In the genomic region with DNA sequence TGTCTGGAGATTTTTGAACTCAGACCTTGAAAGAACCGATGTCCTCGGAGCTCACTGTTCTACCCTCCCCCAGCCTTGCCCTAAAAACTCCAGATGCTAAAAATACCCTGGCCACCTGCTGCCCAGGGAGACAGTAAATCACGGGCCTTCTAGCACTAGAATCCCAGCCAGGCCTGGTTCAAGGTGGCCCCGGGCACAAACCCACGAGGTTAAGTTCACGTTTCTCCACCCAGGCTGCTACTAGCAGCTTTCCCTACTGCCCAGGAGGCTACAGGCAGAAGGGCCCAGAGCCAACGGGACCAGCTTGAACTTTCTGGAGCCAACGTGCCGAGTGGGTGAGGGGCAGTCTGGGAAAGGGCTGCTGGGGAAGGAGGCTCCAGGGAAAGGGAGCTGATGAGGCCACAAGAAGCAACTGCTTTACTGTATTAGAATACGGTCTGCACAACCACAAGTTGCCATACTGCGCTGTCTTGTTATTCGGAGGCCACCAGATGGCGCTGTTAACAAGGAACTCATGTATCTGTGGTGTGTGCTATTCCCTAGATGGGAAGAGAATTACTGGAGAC, we compare ENCODE assay signal across 8 mouse cellular contexts. TPM values are rescaled to one million over a fixed set of nuclear protein-coding genes. Genes with fewer than 3 reads are reported as not detected.
DNase-seq lines count a peak whose midpoint lies in the region; ATAC-seq lines count a peak whose summit lies in the region.

No protein-coding gene starts in this region.

- H3K9ac ChIP-seq in embryonic facial prominence, embryonic 12.5 days, result no peak overlapping the region
- H3K9ac ChIP-seq in limb, embryonic 12.5 days (replicated peaks), result no peak overlapping the region
- H3K9ac ChIP-seq in midbrain, embryonic 16.5 days (ENCODE audit: low read depth, low read length), result no peak overlapping the region

- peaks cover 10% of the 10 kb centered on the region; the same call in 1 of the 2 replicates for H3K4me1 ChIP-seq in embryonic facial prominence, embryonic 12.5 days
- H3K4me1 ChIP-seq in limb, embryonic 12.5 days (replicated peaks), result peaks cover 11% of the 10 kb centered on the region
- H3K4me1 ChIP-seq in midbrain, embryonic 16.5 days (ENCODE audit: control insufficient read depth, insufficient read depth, low read length), result no peaks in the 10 kb centered on the region; the same call in 1 of the 2 replicates

- no peak overlapping the region for H3K4me2 ChIP-seq in embryonic facial prominence, embryonic 12.5 days (replicated peaks)
- H3K4me2 ChIP-seq in limb, embryonic 12.5 days, result peak overlapping the region; percentile 30
- peak overlapping the region; percentile 29; the same call in 1 of the 2 replicates for H3K4me2 ChIP-seq in midbrain, embryonic 16.5 days (ENCODE audit: low read length)

- 0 out of 2 replicates have a peak, but pooled peaks have one; percentile 11 for ATAC-seq in embryonic facial prominence, embryonic 12.5 days (ENCODE audit: insufficient number of reproducible peaks, insufficient read depth, low FRiP score, low TSS enrichment)
- peak; percentile 57; the same call in 1 of the 2 replicates for ATAC-seq in limb, embryonic 12.5 days (ENCODE audit: insufficient number of reproducible peaks, insufficient read depth, low FRiP score, low TSS enrichment, low read depth)
- peak; percentile 83 for ATAC-seq in midbrain, embryonic 16.5 days

- 21% methylated on average over 13 of the region's 13 CpGs for WGBS in embryonic facial prominence, embryonic 12.5 days
- WGBS in limb, embryonic 12.5 days, result 19% methylated on average over 13 of the region's 13 CpGs
- WGBS in midbrain, embryonic 16.5 days, result 21% methylated on average over 13 of the region's 13 CpGs

- no peak overlapping the region for H3K4me3 ChIP-seq in embryonic facial prominence, embryonic 12.5 days
- H3K4me3 ChIP-seq in limb, embryonic 12.5 days (replicated peaks), result no peak overlapping the region
- no peak overlapping the region for H3K4me3 ChIP-seq in midbrain, embryonic 16.5 days (ENCODE audit: low read depth, low read length)

- peak; percentile 63 for DNase-seq in 3134 (ENCODE audit: extremely low read depth, insufficient read length, low spot score)
- DNase-seq in adrenal gland, postnatal 25 days, result peak; percentile 84
- DNase-seq in heart, adult 8-10 months (ENCODE audit: low spot score), result peak; percentile 76
- DNase-seq in kidney, adult 8-10 months, result peak; percentile 47 to 68
- DNase-seq in spleen, postnatal 14 days (ENCODE audit: low spot score in 2 of 2), result peak; percentile 35 to 64

- no peak overlapping the region for H3K27ac ChIP-seq in embryonic facial prominence, embryonic 12.5 days
- no peak overlapping the region for H3K27ac ChIP-seq in limb, embryonic 12.5 days
- peak overlapping the region; percentile 51 for H3K27ac ChIP-seq in midbrain, embryonic 16.5 days (ENCODE audit: low read length)

- no peaks in the 10 kb centered on the region for H3K36me3 ChIP-seq in embryonic facial prominence, embryonic 12.5 days
- H3K36me3 ChIP-seq in limb, embryonic 12.5 days, result no peaks in the 10 kb centered on the region; the same call in 1 of the 2 replicates
- H3K36me3 ChIP-seq in midbrain, embryonic 16.5 days (ENCODE audit: control insufficient read depth, insufficient read depth, low read length), result no peaks in the 10 kb centered on the region

- no peaks in the 10 kb centered on the region for H3K27me3 ChIP-seq in embryonic facial prominence, embryonic 12.5 days
- H3K27me3 ChIP-seq in limb, embryonic 12.5 days, result no peaks in the 10 kb centered on the region
- H3K27me3 ChIP-seq in midbrain, embryonic 16.5 days (ENCODE audit: control insufficient read depth, insufficient read depth, low read depth, low read length), result no peaks in the 10 kb centered on the region

- no peaks in the 10 kb centered on the region for H3K9me3 ChIP-seq in embryonic facial prominence, embryonic 12.5 days
- no peaks in the 10 kb centered on the region for H3K9me3 ChIP-seq in limb, embryonic 12.5 days
- no peaks in the 10 kb centered on the region for H3K9me3 ChIP-seq in midbrain, embryonic 16.5 days (replicated peaks; ENCODE audit: control insufficient read depth, low read length, poor library complexity, severe bottlenecking)

RNA-seq across cellular contexts. Expression of a gene that starts 21.5 kb away (rescaled TPM):
- total RNA-seq in adrenal gland, postnatal 25 days (2021), result 0.86 and 0.91 TPM in 2 replicates
- 0.38 and 0.41 TPM in 2 replicates for polyA plus RNA-seq in embryonic facial prominence, embryonic 12.5 days (2016; fragmentation: Nextera tagmentation; extraction: Ambion mirVana)
- total RNA-seq in heart, adult 8-10 months (2022), result under 1 TPM; 0.47 to 0.86 (median 0.79) TPM
- polyA plus RNA-seq in limb, embryonic 12.5 days (2016; fragmentation: Nextera tagmentation; extraction: Ambion mirVana), result 0.41 and 0.47 TPM in 2 replicates
- 0.46 and 0.64 TPM in 2 replicates for polyA plus RNA-seq in midbrain, embryonic 16.5 days (2015; fragmentation: Nextera tagmentation; extraction: Ambion mirVana)

RNA-seq across cellular contexts. Expression of a gene that starts 29.2 kb away (rescaled TPM):
- 3.2 and 4.5 TPM in 2 replicates for total RNA-seq in adrenal gland, postnatal 25 days (2021)
- polyA plus RNA-seq in embryonic facial prominence, embryonic 12.5 days (2016; fragmentation: Nextera tagmentation; extraction: Ambion mirVana), result 13.9 and 14.3 TPM in 2 replicates
- 1 to 10 TPM; 1.3 to 1.6 (median 1.4) TPM for total RNA-seq in heart, adult 8-10 months (2022)
- 11.5 and 13.8 TPM in 2 replicates for polyA plus RNA-seq in limb, embryonic 12.5 days (2016; fragmentation: Nextera tagmentation; extraction: Ambion mirVana)
- 9.4 and 10.0 TPM in 2 replicates for polyA plus RNA-seq in midbrain, embryonic 16.5 days (2015; fragmentation: Nextera tagmentation; extraction: Ambion mirVana)

Comparison
In these comparisons a context has a peak if more than half of its experiments do, and no peak if none do; other contexts are left out.
1. ATAC-seq: peak in every context shown above with its lines; median percentile 83 in midbrain, embryonic 16.5 days; 57 in limb, embryonic 12.5 days; 11 in embryonic facial prominence, embryonic 12.5 days.